Mouse (Mus musculus) lung, postnatal 0 days (tissue): ENCODE results near the gene Bnc2.

Source experiments
- CTCF ChIP-seq: IDR thresholded peaks from 2 replicates; pipeline ENCODE4 v1.5.1; 2016; ENCODE audit warnings: antibody characterized with exemption, mild to moderate bottlenecking
- EP300 ChIP-seq: IDR thresholded peaks from 2 replicates; pipeline ENCODE4 v1.6.1; 2016; ENCODE audit warnings: antibody characterized with exemption, mild to moderate bottlenecking, control low read depth

- TF ChIP-seq CTCF (no peak), EP300 (no peak)
These were observed 4.1 kb downstream of the Bnc2 start for GRCm38 (mm10) chr4:84670996-84671395.
